Mouse (Mus musculus) hindbrain, postnatal 0 days (tissue): ENCODE measurements at regions not wholly inside any gene's neighbourhood (a gene's known extent, or its start where the extent isn't known, plus 50 kb on each side); places are given as distances from the start of the nearest gene placed in this dataset.

Experiments
- ATAC-seq: fragments of 200-750 bp; cut with Nextera tagmentation; 2 replicates; pipeline ENCODE4 v1.8.0; 2017; ENCODE audit warnings: mild to moderate bottlenecking, moderate TSS enrichment, moderate library complexity
- DNase-seq: peaks from one replicate; pipeline ENCODE4 v3.0.0-alpha.2; 2015; ENCODE audit warnings: low spot score
- H3K27ac ChIP-seq: fragments of 300-500 bp; sonication (generic); 2 replicates; pipeline ENCODE4 v1.5.1; 2014; ENCODE audit warnings: mild to moderate bottlenecking
- H3K27me3 ChIP-seq: fragments of 300-500 bp; sonication (generic); 2 replicates; pipeline ENCODE4 v1.6.1; 2014; ENCODE audit warnings: low read length, mixed read lengths; ENCODE audit not compliant: insufficient read depth
- H3K36me3 ChIP-seq: fragments of 300-500 bp; sonication (generic); 2 replicates; pipeline ENCODE4 v1.6.1; 2014; ENCODE audit warnings: low read length, mixed read lengths; ENCODE audit not compliant: insufficient read depth
- H3K4me1 ChIP-seq: fragments of 300-500 bp; sonication (generic); 2 replicates; pipeline ENCODE4 v1.6.1; 2014; ENCODE audit warnings: antibody characterized with exemption, low read length, mixed read lengths; ENCODE audit not compliant: insufficient read depth
- H3K4me2 ChIP-seq: fragments of 300-500 bp; sonication (generic); 2 replicates; pipeline ENCODE4 v1.6.1; 2014; ENCODE audit warnings: low read depth, mild to moderate bottlenecking, low read length, moderate library complexity, mixed read lengths
- H3K4me3 ChIP-seq: fragments of 300-500 bp; sonication (generic); 2 replicates; pipeline ENCODE4 v1.5.1; 2014; ENCODE audit warnings: low read length
- H3K9ac ChIP-seq: fragments of 300-500 bp; sonication (generic); replicated peaks from 2 replicates; pipeline ENCODE4 v1.6.1; 2014; ENCODE audit warnings: mild to moderate bottlenecking, low read length, moderate library complexity, mixed read lengths
- H3K9me3 ChIP-seq: fragments of 300-500 bp; sonication (generic); 2 replicates; pipeline ENCODE4 v1.6.1; 2016; ENCODE audit warnings: low read length, mixed read lengths
- CTCF ChIP-seq: IDR thresholded peaks from 2 replicates; pipeline ENCODE4 v1.5.1; 2016; ENCODE audit warnings: antibody characterized with exemption, control low read depth, low read depth
- WGBS: fragments of 180-500 bp; shearing (Covaris S2); extraction: QIAGEN DNeasy Blood & Tissue Kit; methylation state at CpG from one replicate; pipeline ENCODE4 v1.1.7; 2014; 5-methylcytosine and 5-hydroxymethylcytosine counted together

DNA sequence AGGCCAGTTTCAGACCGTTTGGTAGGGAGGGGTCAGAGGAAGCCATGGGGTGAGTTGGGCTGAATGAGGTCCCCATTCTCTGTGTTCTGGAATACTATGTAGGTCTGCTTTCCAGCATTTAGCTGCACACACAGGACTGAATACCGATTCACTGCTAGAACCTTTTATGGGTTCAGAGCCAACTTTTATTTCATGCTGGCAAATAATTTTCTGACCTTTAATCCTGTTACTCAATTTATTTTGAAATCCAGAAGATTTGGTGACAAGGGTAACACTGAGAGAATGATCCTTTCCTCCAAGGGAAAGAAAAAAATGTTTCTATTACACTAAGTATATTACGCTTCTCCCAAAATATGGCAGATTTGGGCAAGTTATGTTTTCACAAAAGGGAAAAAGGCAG, 380.6 kb upstream of the Adamts9 start:
- Histone ChIP-seq H3K36me3 (no peaks in the 10 kb centered on the region), H3K4me1 (no peaks in the 10 kb centered on the region), H3K27me3 (no peaks in the 10 kb centered on the region), H3K4me2 (no peak overlapping the region), H3K27ac (no peak overlapping the region), H3K4me3 (no peak overlapping the region), H3K9me3 (no peaks in the 10 kb centered on the region), H3K9ac (no peak overlapping the region)
- ATAC-seq: no peak
- 61% methylated on average over 3 of the region's 3 CpGs for WGBS
- no peak for TF ChIP-seq CTCF
- no peak for DNase-seq

DNA sequence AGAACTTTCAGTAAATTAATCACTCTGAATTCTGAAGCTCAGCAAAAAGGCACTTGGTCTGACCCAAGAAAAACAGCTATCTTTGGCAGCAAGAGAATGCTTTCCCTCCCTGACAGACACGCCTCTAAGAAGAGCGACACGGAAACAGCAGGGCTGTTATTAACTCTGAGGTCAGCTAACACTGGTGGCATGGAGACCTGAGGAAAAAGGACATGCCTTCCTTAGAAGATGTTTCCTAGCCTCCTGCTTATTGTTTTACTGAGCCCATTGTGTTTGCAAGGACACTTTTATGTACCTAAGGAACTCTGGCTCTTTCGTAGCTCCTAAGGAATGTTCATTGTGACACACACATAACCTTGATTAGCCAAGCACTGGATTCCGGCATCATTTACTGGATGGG, 371.3 kb upstream of the Adamts9 start:
- DNase-seq (no peak), ATAC-seq (no peak)
- Histone ChIP-seq H3K9me3 (no peaks in the 10 kb centered on the region), H3K36me3 (no peaks in the 10 kb centered on the region), H3K9ac (no peak overlapping the region), H3K4me2 (no peak overlapping the region), H3K4me1 (no peaks in the 10 kb centered on the region), H3K27me3 (no peaks in the 10 kb centered on the region), H3K4me3 (no peak overlapping the region), H3K27ac (no peak overlapping the region)
- WGBS: 72% methylated on average over 5 of the region's 5 CpGs
- TF ChIP-seq CTCF: no peak

DNA sequence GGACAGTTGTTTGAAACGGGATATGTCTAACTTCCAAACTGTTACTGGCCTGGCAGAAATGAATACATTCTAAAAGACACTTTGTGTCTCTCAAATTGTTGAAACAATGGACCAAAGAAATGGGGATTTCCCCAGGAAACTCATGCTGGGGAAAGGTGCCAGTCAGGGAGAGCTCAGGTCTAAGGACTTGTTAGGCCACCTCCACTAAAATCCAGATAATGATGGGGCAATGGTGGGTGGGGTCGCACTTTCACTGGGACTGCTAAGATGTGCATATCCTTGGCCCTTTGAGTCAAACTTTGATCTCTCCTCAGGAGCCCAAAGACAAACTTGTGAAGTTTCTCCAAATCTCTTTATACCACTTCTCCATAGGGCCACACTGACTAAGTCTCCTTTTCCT, 361.9 kb upstream of the Adamts9 start:
- ATAC-seq (no peak), DNase-seq (no peak)
- Histone ChIP-seq H3K4me2 (no peak overlapping the region), H3K27ac (no peak overlapping the region), H3K27me3 (no peaks in the 10 kb centered on the region), H3K9ac (no peak overlapping the region), H3K36me3 (no peaks in the 10 kb centered on the region), H3K4me3 (no peak overlapping the region), H3K4me1 (no peaks in the 10 kb centered on the region), H3K9me3 (no peaks in the 10 kb centered on the region)
- no peak for TF ChIP-seq CTCF
- 57% methylated on average over 2 of the region's 2 CpGs for WGBS

DNA sequence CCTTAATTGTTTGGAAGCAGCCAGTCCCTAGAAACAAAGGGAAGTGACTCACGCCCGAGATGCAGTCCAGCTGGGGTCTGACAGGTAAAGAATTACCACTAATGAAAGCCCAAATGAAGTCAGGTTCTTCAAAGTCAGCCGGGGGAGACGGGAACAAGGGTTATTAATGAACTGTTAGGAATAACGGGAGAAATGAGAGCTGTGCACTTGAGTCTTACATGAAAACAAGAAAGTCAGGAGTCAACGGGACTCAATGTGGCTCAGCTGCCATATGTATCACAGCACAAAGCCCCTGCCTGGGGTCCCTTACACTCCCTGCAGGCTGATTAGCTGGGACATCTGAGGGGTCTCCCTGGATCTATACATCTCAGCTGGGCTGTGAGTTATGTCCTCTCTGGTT, 354.7 kb upstream of the Adamts9 start:
- Histone ChIP-seq H3K9ac (no peak overlapping the region), H3K36me3 (no peaks in the 10 kb centered on the region), H3K9me3 (no peaks in the 10 kb centered on the region), H3K4me1 (peaks cover 5% of the 10 kb centered on the region; the same call in 1 of the 2 replicates), H3K27me3 (no peaks in the 10 kb centered on the region), H3K4me2 (no peak overlapping the region), H3K4me3 (no peak overlapping the region), H3K27ac (no peak overlapping the region)
- TF ChIP-seq CTCF: no peak
- WGBS: 32% methylated on average over 6 of the region's 6 CpGs
- no peak for DNase-seq
- ATAC-seq: no peak

DNA sequence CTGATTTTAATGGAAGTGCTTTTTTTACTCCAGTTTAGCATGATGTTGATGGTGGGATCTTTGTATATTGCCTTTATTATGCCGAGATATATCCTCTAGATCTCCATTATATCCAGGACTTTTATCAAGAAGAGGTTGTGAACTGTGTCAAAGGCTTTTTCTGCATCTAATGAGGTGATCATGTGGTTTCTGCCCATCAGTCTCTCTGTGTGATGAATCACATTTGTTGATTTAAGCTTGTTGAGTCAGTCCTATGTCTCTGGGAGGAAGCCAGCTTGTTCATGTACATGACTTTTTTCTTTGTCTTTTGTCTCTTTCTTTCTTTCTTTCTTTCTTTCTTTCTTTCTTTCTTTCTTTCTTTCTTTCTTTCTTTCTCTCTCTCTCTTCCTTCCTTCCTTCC, 348.4 kb upstream of the Adamts9 start:
- H3K27me3 ChIP-seq: no peaks in the 10 kb centered on the region
- no peaks in the 10 kb centered on the region for H3K36me3 ChIP-seq
- no peak overlapping the region for H3K27ac ChIP-seq
- H3K4me1 ChIP-seq: no peaks in the 10 kb centered on the region
- no peak overlapping the region for H3K4me3 ChIP-seq
- no peak for ATAC-seq
- H3K9ac ChIP-seq: no peak overlapping the region
- WGBS: 86% methylated on average over 1 of the region's 1 CpGs
- H3K9me3 ChIP-seq: no peaks in the 10 kb centered on the region
- no peak for TF ChIP-seq CTCF
- H3K4me2 ChIP-seq: no peak overlapping the region
- DNase-seq: no peak

DNA sequence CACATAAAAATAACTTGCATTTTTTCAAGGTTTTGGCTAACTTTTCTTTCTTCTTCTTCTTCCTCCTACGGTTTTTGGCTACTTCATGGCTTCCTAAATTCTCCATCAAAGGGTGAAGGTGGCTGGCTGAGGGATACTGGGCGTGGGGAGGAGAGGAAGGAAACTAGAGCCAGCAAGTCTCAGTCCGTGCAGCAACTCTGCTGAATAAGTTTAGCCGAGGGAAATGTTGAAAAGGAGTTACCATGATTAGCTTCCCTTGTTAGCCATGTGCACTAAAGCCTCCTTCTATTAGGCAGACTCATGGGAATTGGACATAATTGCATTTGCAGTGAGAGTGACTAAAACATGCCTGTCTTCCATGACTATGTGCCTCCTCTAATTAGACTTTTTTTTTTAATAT, 345.1 kb upstream of the Adamts9 start:
- Histone ChIP-seq H3K9me3 (no peaks in the 10 kb centered on the region), H3K9ac (no peak overlapping the region), H3K4me2 (no peak overlapping the region), H3K4me3 (no peak overlapping the region), H3K27ac (no peak overlapping the region), H3K36me3 (no peaks in the 10 kb centered on the region), H3K4me1 (no peaks in the 10 kb centered on the region), H3K27me3 (no peaks in the 10 kb centered on the region)
- ATAC-seq (no peak), DNase-seq (peak; percentile 23)
- no peak for TF ChIP-seq CTCF
- WGBS: 50% methylated on average over 4 of the region's 4 CpGs

DNA sequence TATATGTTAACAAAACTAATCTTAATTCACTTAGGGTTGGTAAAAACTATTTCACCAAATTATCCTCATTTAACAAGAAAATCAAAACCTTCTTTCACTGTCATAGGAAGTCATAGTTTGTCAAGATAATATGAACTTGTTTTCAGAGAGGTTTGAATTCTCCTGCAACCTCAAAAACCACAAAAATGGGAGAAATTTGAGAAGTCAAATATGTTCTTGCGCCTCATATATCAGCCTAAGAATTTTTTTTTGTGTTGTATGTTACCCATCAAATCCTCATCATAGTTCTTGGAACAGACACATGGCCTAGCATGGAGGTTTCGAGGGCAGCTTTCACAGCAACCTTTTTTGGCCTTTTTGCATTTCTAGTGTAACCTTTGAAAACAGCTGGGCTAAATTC, 342.5 kb upstream of the Adamts9 start:
- Histone ChIP-seq H3K9me3 (no peaks in the 10 kb centered on the region), H3K4me2 (no peak overlapping the region), H3K27me3 (no peaks in the 10 kb centered on the region), H3K9ac (no peak overlapping the region), H3K27ac (no peak overlapping the region), H3K36me3 (no peaks in the 10 kb centered on the region), H3K4me1 (0 out of 2 replicates have a peak, but pooled peaks cover 3% of the 10 kb centered on the region), H3K4me3 (no peak overlapping the region)
- no peak for TF ChIP-seq CTCF
- ATAC-seq (no peak), DNase-seq (no peak)
- WGBS: 94% methylated on average over 2 of the region's 2 CpGs
